Mouse (Mus musculus): ENCODE results near the gene Nap1l1. TPM values are rescaled to one million over a fixed set of nuclear protein-coding genes. Genes with fewer than 3 reads are reported as not detected.
"Not testable (repeated sequence)": the region's sequence is repeated elsewhere in the genome, so short reads cannot be mapped to it uniquely, and the experiment has no call there.

Gene Nap1l1
- 313 and 318 TPM in 2 replicates for polyA plus RNA-seq (2015; fragmentation: Nextera tagmentation; extraction: Ambion mirVana)

DNA sequence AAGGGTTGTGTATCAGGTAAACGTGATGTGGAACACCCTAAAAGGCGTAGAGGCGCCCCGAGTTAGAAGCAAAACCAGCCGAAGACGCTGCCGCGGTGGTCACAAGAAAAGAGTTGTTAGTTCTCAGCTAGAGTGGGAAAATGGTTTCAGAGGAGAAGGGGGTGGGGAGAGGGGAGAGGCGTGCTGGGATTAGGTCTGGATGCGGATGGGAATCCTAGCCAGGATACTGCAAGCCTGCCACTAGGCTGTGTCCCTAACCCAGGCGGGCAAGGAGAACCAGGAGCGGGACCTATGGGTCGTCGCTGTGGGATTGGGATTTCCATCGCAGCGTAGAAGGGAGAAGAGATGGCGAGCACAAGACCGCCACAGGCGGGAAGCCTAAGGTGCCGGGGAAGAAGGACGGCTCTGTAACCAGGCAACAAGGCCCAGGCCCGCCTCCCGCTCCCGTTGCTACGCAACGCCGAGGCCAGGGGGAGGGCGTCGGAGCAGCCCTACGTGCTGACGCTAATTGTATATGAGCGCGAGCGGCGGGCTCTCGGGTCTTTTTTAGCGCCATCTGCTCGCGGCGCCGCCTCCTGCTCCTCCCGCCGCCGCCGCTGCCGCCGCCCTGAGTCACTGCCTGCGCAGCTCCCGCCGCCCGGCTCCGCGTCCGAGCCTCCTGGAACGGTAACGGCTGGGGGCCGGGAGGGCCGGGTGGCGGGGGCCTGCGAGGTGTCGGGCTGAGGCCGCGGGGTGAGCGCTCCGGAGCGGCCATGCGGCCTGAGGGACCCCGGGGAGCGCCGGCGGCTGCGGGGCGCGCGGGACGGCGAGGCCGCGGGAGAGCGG is at the start of gene Nap1l1:
Gene Nap1l1 (plus strand): TSS at position 538 of the 825 bp plus-strand sequence.
- WGBS, result under 1% methylated on average over 70 of the region's 80 CpGs
- Histone ChIP-seq H3K4me3 (peak within 1 kb of the TSS; percentile 95), H3K9me3 (replicated peaks) (no peaks in the 10 kb centered on the region), H3K27me3 (no peaks in the 10 kb centered on the region), H3K4me2 (peak within 1 kb of the TSS; percentile 71), H3K4me1 (peaks cover 42% of the 10 kb centered on the region), H3K27ac (peak within 1 kb of the TSS; percentile 99), H3K36me3 (ENCODE audit: poor library complexity, severe bottlenecking) (no peaks in the 10 kb centered on the region), H3K9ac (peak within 1 kb of the TSS; percentile 99)
- peak; percentile 100 for ATAC-seq

DNA sequence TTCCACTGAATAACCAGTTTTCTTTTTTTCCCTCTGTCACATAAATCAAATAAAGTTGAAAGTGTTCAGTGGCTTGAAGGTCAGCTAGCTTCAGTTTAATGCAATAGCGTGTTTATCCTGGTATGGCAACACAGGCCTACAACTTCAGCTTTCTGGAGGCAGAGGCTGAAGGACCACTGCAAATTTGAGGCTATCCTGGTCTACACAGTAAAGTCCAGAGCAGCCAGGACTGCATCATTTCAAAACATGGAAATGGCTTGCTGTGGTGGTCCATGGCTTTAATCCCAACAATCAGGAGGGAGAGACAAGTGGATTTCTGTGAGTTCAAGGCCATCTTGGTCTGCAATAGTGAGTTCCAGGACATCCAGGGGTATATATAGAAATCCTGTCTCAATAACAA is 46.5 kb upstream of the Nap1l1 start:
- Histone ChIP-seq H3K9ac (no peak overlapping the region), H3K4me3 (no peak overlapping the region), H3K36me3 (ENCODE audit: poor library complexity, severe bottlenecking) (no peaks in the 10 kb centered on the region), H3K4me1 (peaks cover 10% of the 10 kb centered on the region), H3K27me3 (no peaks in the 10 kb centered on the region), H3K9me3 (replicated peaks) (no peaks in the 10 kb centered on the region), H3K27ac (no peak overlapping the region), H3K4me2 (no peak overlapping the region)
- ATAC-seq, result no peak
- 94% methylated on average over 1 of the region's 1 CpGs for WGBS

DNA sequence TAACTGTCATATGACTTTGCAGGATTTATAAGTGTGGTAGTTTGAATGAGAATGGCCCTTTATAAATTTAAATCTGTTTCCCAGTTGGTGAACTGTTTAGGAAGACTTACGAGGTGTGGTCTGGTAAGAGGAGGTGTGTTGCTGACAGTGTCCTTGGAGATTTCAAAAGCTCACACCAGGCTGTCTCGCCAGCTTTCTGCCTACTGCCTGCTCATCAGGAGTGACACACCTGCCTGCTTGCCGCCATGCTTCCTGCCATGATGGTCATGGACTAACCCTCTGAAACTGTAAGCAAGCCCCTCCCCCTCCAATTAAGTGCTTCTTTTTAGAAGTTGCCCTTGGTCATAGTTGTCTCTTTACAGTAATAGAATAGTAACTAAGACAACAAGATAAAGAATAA is 39.5 kb upstream of the Nap1l1 start:
- no peaks in the 10 kb centered on the region for H3K4me1 ChIP-seq
- 91% methylated on average over 3 of the region's 3 CpGs for WGBS
- no peaks in the 10 kb centered on the region for H3K9me3 ChIP-seq (replicated peaks)
- no peak for ATAC-seq
- no peaks in the 10 kb centered on the region for H3K27me3 ChIP-seq
- H3K4me3 ChIP-seq, result no peak overlapping the region
- H3K9ac ChIP-seq, result no peak overlapping the region
- no peaks in the 10 kb centered on the region for H3K36me3 ChIP-seq (ENCODE audit: poor library complexity, severe bottlenecking)
- H3K27ac ChIP-seq, result no peak overlapping the region
- no peak overlapping the region for H3K4me2 ChIP-seq

DNA sequence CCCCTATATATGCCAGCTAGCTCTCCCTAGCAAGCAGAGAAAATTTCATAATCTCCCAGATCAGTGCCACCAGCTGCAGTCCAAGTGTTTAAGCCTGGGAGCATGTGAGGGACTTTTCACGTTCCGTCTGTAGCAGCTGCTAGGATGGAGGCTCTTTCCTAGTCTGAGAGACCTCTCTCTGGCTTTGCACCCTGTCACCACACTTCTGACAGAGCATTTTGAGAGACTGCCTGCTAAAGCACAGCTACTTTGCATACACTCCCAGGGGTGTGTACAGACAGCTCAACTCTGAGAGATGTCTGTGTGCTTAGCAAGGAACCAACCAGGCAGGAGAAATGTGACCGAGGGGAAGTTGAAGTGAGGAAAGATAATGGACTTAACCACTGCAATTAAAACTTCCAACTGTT is 32.0 kb upstream of the Nap1l1 start:
- H3K36me3 ChIP-seq (ENCODE audit: poor library complexity, severe bottlenecking), result no peaks in the 10 kb centered on the region
- ATAC-seq, result no peak
- WGBS, result 53% methylated on average over 3 of the region's 3 CpGs
- H3K4me2 ChIP-seq, result no peak overlapping the region
- H3K27me3 ChIP-seq, result no peaks in the 10 kb centered on the region
- H3K9ac ChIP-seq, result no peak overlapping the region
- no peak overlapping the region for H3K4me3 ChIP-seq
- no peaks in the 10 kb centered on the region for H3K9me3 ChIP-seq (replicated peaks)
- no peak overlapping the region for H3K27ac ChIP-seq
- no peaks in the 10 kb centered on the region for H3K4me1 ChIP-seq

DNA sequence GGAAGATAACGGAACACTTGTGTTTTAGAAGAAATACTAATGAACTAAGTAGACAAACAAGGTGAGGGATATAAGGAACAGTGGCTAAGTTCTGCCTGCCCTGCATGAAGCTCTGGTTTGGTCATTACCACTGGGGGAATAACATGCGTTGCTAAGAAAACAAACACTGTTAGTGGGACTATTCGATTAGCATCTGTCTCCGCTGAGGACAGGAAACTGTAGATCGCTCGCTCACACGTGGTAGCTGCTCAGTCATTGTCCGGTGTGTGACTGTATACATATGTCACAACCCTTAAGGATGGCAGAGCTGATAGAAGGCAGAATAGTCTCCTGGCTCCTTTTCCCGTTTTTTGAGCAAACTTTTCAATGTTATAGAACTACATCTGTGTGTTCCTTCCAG is 28.8 kb upstream of the Nap1l1 start:
- no peak overlapping the region for H3K4me3 ChIP-seq
- no peaks in the 10 kb centered on the region for H3K36me3 ChIP-seq (ENCODE audit: poor library complexity, severe bottlenecking)
- 92% methylated on average over 9 of the region's 9 CpGs for WGBS
- H3K27me3 ChIP-seq, result no peaks in the 10 kb centered on the region
- no peak overlapping the region for H3K4me2 ChIP-seq
- ATAC-seq, result no peak
- H3K9me3 ChIP-seq (replicated peaks), result no peaks in the 10 kb centered on the region
- H3K9ac ChIP-seq, result no peak overlapping the region
- no peaks in the 10 kb centered on the region for H3K4me1 ChIP-seq
- H3K27ac ChIP-seq, result no peak overlapping the region

DNA sequence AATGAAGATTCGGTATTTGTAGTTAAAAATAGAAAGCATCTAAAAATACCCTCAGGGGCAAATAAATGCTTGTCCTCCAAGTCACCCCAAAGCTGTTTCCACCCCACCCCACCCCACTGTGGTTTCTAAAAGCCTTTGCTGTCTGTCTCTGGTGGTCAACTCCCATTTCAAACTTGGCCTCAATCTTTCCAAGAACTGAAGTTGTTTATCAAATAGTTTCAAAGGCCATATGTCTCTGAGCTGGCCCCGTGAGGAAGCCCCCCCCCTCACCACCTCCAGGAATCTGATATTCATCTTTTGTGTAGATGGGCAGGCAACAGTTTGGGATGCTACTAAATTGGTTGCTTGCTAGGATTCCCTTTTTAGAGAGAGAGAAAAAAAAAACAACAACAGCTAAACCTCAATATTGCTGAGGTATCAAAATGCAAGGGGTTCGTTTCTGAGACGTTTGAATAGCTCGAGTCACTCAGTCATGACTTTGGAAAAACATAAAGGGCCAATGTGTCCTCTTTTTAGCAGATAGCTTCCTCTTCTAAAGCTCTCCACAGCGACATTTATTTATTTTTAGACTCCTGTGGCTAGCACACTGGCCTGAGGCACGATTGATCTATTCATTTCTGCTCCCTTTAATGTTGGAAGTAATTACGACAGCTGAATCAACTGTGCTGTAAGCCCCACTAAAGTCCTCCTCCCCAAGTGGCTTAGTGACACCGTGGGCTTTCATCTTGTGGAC is 26.9 kb upstream of the Nap1l1 start:
- Histone ChIP-seq H3K36me3 (ENCODE audit: poor library complexity, severe bottlenecking) (no peaks in the 10 kb centered on the region), H3K4me3 (no peak overlapping the region), H3K27me3 (no peaks in the 10 kb centered on the region), H3K9ac (no peak overlapping the region), H3K27ac (no peak overlapping the region), H3K9me3 (replicated peaks) (no peaks in the 10 kb centered on the region), H3K4me2 (no peak overlapping the region), H3K4me1 (no peaks in the 10 kb centered on the region)
- 17% methylated on average over 9 of the region's 9 CpGs for WGBS
- ATAC-seq, result no peak

DNA sequence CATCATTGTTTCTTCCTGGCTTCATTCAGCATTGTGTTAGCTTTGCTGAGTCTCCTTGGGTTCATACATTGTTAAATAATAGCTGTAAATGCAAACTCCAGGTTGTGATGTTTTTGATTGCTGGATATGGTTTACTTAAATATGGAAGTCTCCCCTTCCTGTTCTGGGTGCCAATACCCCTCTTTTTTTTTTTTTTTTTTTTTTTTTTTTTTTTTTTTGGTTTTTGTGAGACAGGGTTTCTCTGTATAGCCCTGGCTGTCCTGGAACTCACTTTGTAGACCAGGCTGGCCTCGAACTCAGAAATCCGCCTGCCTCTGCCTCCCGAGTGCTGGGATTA is 26.4 kb upstream of the Nap1l1 start:
- H3K4me1 ChIP-seq; ATAC-seq; H3K27me3 ChIP-seq; H3K9me3 ChIP-seq (replicated peaks); H3K4me3 ChIP-seq; H3K9ac ChIP-seq; H3K4me2 ChIP-seq; H3K27ac ChIP-seq; H3K36me3 ChIP-seq (ENCODE audit: poor library complexity, severe bottlenecking): not testable (repeated sequence)
- 96% methylated on average over 3 of the region's 3 CpGs for WGBS

DNA sequence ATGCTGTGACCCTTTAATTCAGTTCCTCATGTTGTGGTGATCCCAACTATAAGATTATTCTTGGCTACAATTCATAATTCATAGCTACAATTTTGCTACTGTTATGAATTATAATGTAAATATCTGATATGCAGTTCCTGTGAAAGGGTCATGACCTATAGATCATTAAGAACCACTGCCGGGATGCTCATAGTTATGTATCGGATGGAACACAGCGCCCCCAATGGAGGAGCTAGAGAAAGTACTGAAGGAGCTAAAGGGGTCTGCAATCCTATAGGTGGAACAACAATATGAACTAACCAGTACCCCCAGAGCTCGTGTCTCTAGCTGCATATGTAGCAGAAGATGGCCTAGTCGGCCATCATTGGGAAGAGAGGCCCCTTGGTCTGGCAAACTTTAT is 23.4 kb upstream of the Nap1l1 start:
- not testable (repeated sequence) for H3K4me3 ChIP-seq; H3K27ac ChIP-seq; ATAC-seq; H3K9me3 ChIP-seq (replicated peaks); H3K4me2 ChIP-seq; H3K9ac ChIP-seq; H3K4me1 ChIP-seq; H3K36me3 ChIP-seq (ENCODE audit: poor library complexity, severe bottlenecking); H3K27me3 ChIP-seq
- 66% methylated on average over 5 of the region's 5 CpGs for WGBS

DNA sequence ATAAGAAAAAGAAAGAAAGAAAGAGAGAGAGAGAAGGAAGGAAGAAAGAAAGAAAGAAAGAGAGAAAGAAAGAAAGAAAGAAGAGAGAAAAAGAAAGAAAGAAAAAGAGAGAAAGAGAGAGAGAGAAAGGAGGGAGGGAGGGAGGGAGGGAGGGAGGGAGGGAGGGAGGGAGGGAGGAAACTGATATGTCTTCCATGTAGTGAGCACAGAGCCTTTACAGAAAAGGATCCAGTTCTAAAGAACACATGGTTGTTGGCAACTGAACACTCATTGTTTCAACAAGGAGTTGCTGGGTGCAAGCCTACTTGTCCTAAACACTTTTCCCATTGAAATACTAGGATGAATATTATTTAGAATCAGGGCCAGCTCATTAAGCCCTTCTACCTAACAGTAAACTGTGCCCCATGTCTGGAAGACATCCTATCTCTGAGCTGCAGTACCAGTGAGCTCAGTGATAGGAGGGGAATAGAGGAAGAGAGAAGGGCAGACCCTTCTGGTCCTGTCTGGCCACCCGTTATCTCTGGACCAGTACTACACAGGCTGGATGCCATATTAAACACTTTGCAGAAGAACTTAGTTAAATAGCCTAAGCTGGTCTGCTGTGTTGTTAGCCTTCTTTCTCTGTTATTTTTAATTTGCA is 21.2 kb upstream of the Nap1l1 start:
- ATAC-seq, result no peak

DNA sequence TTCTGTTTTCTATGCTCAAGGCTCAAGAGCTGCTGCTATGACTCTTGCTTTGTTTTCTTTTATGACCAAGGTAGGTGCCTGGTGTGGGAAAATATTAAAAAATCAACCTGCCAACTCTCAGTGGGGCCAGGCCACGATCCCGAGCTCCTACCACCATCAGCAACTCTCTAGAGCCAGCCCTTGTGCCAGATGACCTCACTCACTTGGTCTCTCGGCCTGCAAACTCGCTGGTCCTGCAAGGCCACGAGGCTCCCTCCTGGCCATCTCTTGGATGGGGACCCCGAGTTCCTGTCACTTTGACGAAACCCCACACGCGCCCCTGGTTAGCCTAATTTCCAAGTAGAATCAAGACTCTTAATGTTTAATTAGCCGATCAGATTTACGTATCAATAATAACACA is 20.6 kb upstream of the Nap1l1 start:
- Histone ChIP-seq H3K36me3 (ENCODE audit: poor library complexity, severe bottlenecking) (no peaks in the 10 kb centered on the region), H3K27me3 (no peaks in the 10 kb centered on the region), H3K4me2 (no peak overlapping the region), H3K9me3 (replicated peaks) (no peaks in the 10 kb centered on the region), H3K4me1 (no peaks in the 10 kb centered on the region), H3K27ac (no peak overlapping the region), H3K4me3 (no peak overlapping the region), H3K9ac (no peak overlapping the region)
- 89% methylated on average over 11 of the region's 11 CpGs for WGBS
- ATAC-seq, result no peak

More for the DNA sequence above, 21.2 kb upstream of the Nap1l1 start:
- H3K9ac ChIP-seq, result no peak overlapping the region
- 90% methylated on average over 1 of the region's 1 CpGs for WGBS
- no peak overlapping the region for H3K4me2 ChIP-seq
- H3K4me3 ChIP-seq, result no peak overlapping the region
- no peaks in the 10 kb centered on the region for H3K9me3 ChIP-seq (replicated peaks)
- no peaks in the 10 kb centered on the region for H3K36me3 ChIP-seq (ENCODE audit: poor library complexity, severe bottlenecking)
- no peaks in the 10 kb centered on the region for H3K27me3 ChIP-seq
- no peak overlapping the region for H3K27ac ChIP-seq
- H3K4me1 ChIP-seq, result no peaks in the 10 kb centered on the region

DNA sequence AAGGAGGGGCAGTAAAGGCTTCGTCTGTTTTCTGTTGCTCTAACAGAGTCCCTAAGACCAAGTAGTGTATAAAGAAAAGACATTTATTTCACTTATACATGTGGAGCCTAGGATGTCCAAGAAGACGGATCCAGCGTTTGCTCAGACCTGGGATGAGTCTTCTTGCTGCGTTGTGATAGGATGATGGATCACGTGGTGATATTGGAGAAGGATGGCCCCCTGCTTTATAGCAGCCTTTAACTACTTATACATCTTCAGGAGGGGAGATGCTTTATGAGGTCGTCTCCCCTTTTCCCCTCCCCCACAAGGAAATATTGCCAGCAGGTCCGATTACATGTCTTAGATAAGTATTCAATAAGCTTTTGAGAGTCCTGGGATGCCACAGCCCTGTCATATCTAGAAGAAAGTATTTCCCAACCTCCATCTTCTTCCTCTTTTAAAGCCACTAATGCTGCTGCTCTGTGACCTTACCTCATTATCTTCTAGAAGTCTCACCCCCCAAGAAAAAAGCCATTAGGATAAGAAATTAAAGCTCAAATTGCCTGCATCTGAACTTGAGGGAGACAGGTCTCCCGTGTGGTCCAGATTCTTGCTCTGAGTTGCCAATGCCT is 18.2 kb upstream of the Nap1l1 start:
- no peaks in the 10 kb centered on the region for H3K36me3 ChIP-seq (ENCODE audit: poor library complexity, severe bottlenecking)
- H3K4me3 ChIP-seq, result no peak overlapping the region
- peaks cover 8% of the 10 kb centered on the region; the same call in 1 of the 2 replicates for H3K4me1 ChIP-seq
- no peaks in the 10 kb centered on the region for H3K27me3 ChIP-seq
- H3K9ac ChIP-seq, result no peak overlapping the region
- 88% methylated on average over 8 of the region's 8 CpGs for WGBS
- no peak overlapping the region for H3K4me2 ChIP-seq
- no peak for ATAC-seq
- H3K9me3 ChIP-seq (replicated peaks), result no peaks in the 10 kb centered on the region
- no peak overlapping the region for H3K27ac ChIP-seq

DNA sequence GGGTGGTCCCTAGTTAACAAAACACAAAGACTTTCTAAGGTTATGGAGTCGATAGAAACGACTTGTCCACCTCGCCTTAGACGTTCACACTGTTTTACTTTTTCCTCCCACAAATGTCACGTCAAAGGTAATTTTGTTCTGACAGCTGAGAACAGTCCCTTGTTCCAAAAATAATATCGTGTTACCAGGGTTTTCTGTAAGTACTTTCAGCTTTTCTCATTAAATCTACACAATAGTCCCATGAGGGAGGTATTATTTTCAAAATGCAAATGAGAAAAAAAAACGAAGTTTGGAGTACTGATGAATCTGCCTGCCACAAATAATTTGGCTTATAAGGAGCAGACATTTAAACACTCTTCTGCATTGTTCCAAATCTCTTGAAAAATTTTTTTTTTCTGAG is 14.9 kb upstream of the Nap1l1 start:
- H3K27me3 ChIP-seq, result no peaks in the 10 kb centered on the region
- WGBS, result 47% methylated on average over 7 of the region's 7 CpGs
- H3K36me3 ChIP-seq (ENCODE audit: poor library complexity, severe bottlenecking), result no peaks in the 10 kb centered on the region
- peaks cover 15% of the 10 kb centered on the region; the same call in 1 of the 2 replicates for H3K4me1 ChIP-seq
- H3K27ac ChIP-seq, result no peak overlapping the region
- H3K9me3 ChIP-seq (replicated peaks), result no peaks in the 10 kb centered on the region
- H3K9ac ChIP-seq, result no peak overlapping the region
- ATAC-seq, result no peak
- H3K4me3 ChIP-seq, result no peak overlapping the region
- no peak overlapping the region for H3K4me2 ChIP-seq

Measured in forebrain, embryonic 13.5 days (tissue).